Mouse (Mus musculus) cerebellum, adult 18-20 months (tissue): ENCODE results near the gene Stam.
A peak's percentile ranks its signal among the peaks of the same experiment; 100 is the strongest.

Experiments
- DNase-seq, 2 experiments: peaks; one replicate each; pipeline ENCODE4 v3.0.0; 2021

Gene Stam

GRCm38 (mm10) chr2:14127629-14128028 is 53.7 kb downstream of the Stam start:
- no peak for DNase-seq

GRCm38 (mm10) chr2:14130641-14131339 is 56.9 kb downstream of the Stam start:
- no peak for DNase-seq

- no peak for DNase-seq
These were observed 58.8 kb downstream of the Stam start for GRCm38 (mm10) chr2:14132468-14133326.

- DNase-seq = no peak
These were observed 63.0 kb downstream of the Stam start for GRCm38 (mm10) chr2:14136906-14137305.

GRCm38 (mm10) chr2:14139590-14139989 is 65.7 kb downstream of the Stam start:
- DNase-seq = no peak

- no peak for DNase-seq
These were observed 66.1 kb downstream of the Stam start for GRCm38 (mm10) chr2:14140044-14140443.

GRCm38 (mm10) chr2:14145311-14145710 is 71.4 kb downstream of the Stam start:
- no peak for DNase-seq

GRCm38 (mm10) chr2:14146913-14147312 is 73.0 kb downstream of the Stam start:
- no peak for DNase-seq

GRCm38 (mm10) chr2:14150829-14151228 is 76.9 kb downstream of the Stam start:
- no peak for DNase-seq

GRCm38 (mm10) chr2:14151854-14152253 is 78.0 kb downstream of the Stam start:
- peak; percentile 48 to 61 for DNase-seq

GRCm38 (mm10) chr2:14159047-14159446 is 85.1 kb downstream of the Stam start:
- no peak for DNase-seq

- DNase-seq = no peak
These were observed 85.9 kb downstream of the Stam start for GRCm38 (mm10) chr2:14159756-14160155.

GRCm38 (mm10) chr2:14164459-14165030 is 90.6 kb downstream of the Stam start:
- peak; percentile 11 to 15 for DNase-seq

- no peak for DNase-seq
These were observed 91.2 kb downstream of the Stam start for GRCm38 (mm10) chr2:14165066-14165465.

GRCm38 (mm10) chr2:14165618-14166344 is 91.9 kb downstream of the Stam start:
- no peak for DNase-seq

GRCm38 (mm10) chr2:14167721-14168120 is 93.8 kb downstream of the Stam start:
- no peak for DNase-seq

- DNase-seq = no peak
These were observed 100.4 kb downstream of the Stam start, which contains the start of gene Tmem236 for GRCm38 (mm10) chr2:14174334-14174733. Gene Tmem236, plus strand, starts transcription at chr2:14174523.

GRCm38 (mm10) chr2:14176460-14177193 is 102.7 kb downstream of the Stam start:
- no peak for DNase-seq

GRCm38 (mm10) chr2:14184375-14184774 is 110.5 kb downstream of the Stam start:
- no peak for DNase-seq

- no peak for DNase-seq
These were observed 116.8 kb downstream of the Stam start for GRCm38 (mm10) chr2:14190684-14191083.

- DNase-seq = no peak
These were observed 117.7 kb downstream of the Stam start for GRCm38 (mm10) chr2:14191601-14192000.

- no peak for DNase-seq
These were observed 118.1 kb downstream of the Stam start for GRCm38 (mm10) chr2:14192046-14192445.
